Mouse (Mus musculus) kidney, adult 2 months (tissue): Measurements from ENCODE around the gene Dohh. TPM values are rescaled to one million over a fixed set of nuclear protein-coding genes. Genes with fewer than 3 reads are reported as not detected.

Source experiments
- DNase-seq: peaks from one replicate; pipeline ENCODE4 v3.0.0; 2021
- H3K27ac ChIP-seq: fragments of 200-500 bp; 2 replicates; pipeline ENCODE4 v1.5.1; 2012; ENCODE audit warnings: low read depth, low read length, control low read depth, inconsistent platforms; ENCODE audit not compliant: insufficient read depth
- H3K27me3 ChIP-seq: fragments of 200-500 bp; replicated peaks from 2 replicates; pipeline ENCODE4 v1.6.1; 2012; ENCODE audit warnings: mild to moderate bottlenecking, moderate library complexity, low read length, inconsistent platforms; ENCODE audit not compliant: control insufficient read depth, insufficient read depth
- H3K36me3 ChIP-seq: fragments of 200-500 bp; 2 replicates; pipeline ENCODE4 v1.6.1; 2012; ENCODE audit warnings: mild to moderate bottlenecking, moderate library complexity, low read length, inconsistent platforms; ENCODE audit not compliant: control insufficient read depth, insufficient read depth
- H3K4me1 ChIP-seq: fragments of 200-500 bp; 2 replicates; pipeline ENCODE4 v1.6.1; 2011; ENCODE audit warnings: low read length; ENCODE audit not compliant: control insufficient read depth, insufficient read depth
- H3K4me3 ChIP-seq: fragments of 200-500 bp; 2 replicates; pipeline ENCODE4 v1.5.1; 2011; ENCODE audit warnings: mild to moderate bottlenecking, low read depth, low read length, control low read depth; ENCODE audit not compliant: insufficient read depth
- CTCF ChIP-seq: fragments of 200-500 bp; conservative IDR thresholded peaks from 2 replicates; pipeline ENCODE4 v1.5.1; 2011; ENCODE audit warnings: low read depth, mild to moderate bottlenecking, control low read depth, low read length, moderate library complexity, mixed read lengths; ENCODE audit not compliant: insufficient read depth, insufficient read length
- POLR2A ChIP-seq: fragments of 200-500 bp; IDR thresholded peaks from one replicate; pipeline ENCODE4 v1.6.1; 2011; ENCODE audit warnings: low read depth, low read length, control low read depth
- WGBS: fragments of 180-500 bp; shearing (Covaris S2); methylation state at CpG from one replicate; pipeline ENCODE4 v1.1.7; 2018; 5-methylcytosine and 5-hydroxymethylcytosine counted together
- polyA plus RNA-seq: library from polyadenylated mRNA; depleted of rRNA; stranded (reverse); fragments of >200 nt; gene quantifications from 2 replicates; pipeline ENCODE4 v1.2.3, GENCODE M21; 2012

Dohh gene
- polyA plus RNA-seq, 1 experiment = 60.6 TPM

- Histone ChIP-seq H3K36me3 (no peaks in the 10 kb centered on the region), H3K27me3 (no peaks in the 10 kb centered on the region), H3K27ac (no peak overlapping the region), H3K4me3 (no peak overlapping the region), H3K4me1 (peaks cover 8% of the 10 kb centered on the region; the same call in 1 of the 2 replicates)
- 39% methylated on average over 8 of the region's 8 CpGs for WGBS
- peak; percentile 49 for DNase-seq
- TF ChIP-seq CTCF = 0 out of 2 replicates have a peak, but pooled peaks have one; percentile 9
- no peak for TF ChIP-seq POLR2A
These were observed 39.6 kb upstream of the Dohh start for GRCm38 (mm10) chr10:81344421-81345161.

- peaks cover 10% of the 10 kb centered on the region; the same call in 1 of the 2 replicates for H3K4me1 ChIP-seq
- H3K36me3 ChIP-seq = no peaks in the 10 kb centered on the region
- H3K27me3 ChIP-seq = no peaks in the 10 kb centered on the region
- TF ChIP-seq CTCF (no peak), POLR2A (no peak)
- H3K27ac ChIP-seq = no peak overlapping the region
- no peak overlapping the region for H3K4me3 ChIP-seq
- no peak for DNase-seq
- WGBS = 69% methylated on average over 4 of the region's 4 CpGs
These were observed 39.1 kb upstream of the Dohh start for GRCm38 (mm10) chr10:81345162-81345534.

GRCm38 (mm10) chr10:81346453-81347067 is 37.7 kb upstream of the Dohh start:
- H3K27me3 ChIP-seq = no peaks in the 10 kb centered on the region
- TF ChIP-seq CTCF = no peak; the same call in 1 of the 2 replicates
- TF ChIP-seq POLR2A = peak; percentile 39
- H3K36me3 ChIP-seq = no peaks in the 10 kb centered on the region
- H3K4me1 ChIP-seq = peaks cover 10% of the 10 kb centered on the region; the same call in 1 of the 2 replicates
- WGBS = 22% methylated on average over 55 of the region's 55 CpGs
- peak overlapping the region; percentile 20; the same call in 1 of the 2 replicates for H3K4me3 ChIP-seq
- 0 out of 2 replicates have a peak overlapping the region, but pooled peaks have one; percentile 6 for H3K27ac ChIP-seq
- peak; percentile 87 for DNase-seq

- H3K4me3 ChIP-seq = peak overlapping the region; percentile 95
- no peak for TF ChIP-seq CTCF
- TF ChIP-seq POLR2A = no peak
- no peak overlapping the region for H3K27ac ChIP-seq
- no peaks in the 10 kb centered on the region for H3K36me3 ChIP-seq
- no peaks in the 10 kb centered on the region for H3K27me3 ChIP-seq
- peaks cover 10% of the 10 kb centered on the region; the same call in 1 of the 2 replicates for H3K4me1 ChIP-seq
- DNase-seq = peak; percentile 82
- WGBS = 9% methylated on average over 12 of the region's 12 CpGs
These were observed 35.1 kb upstream of the Dohh start for GRCm38 (mm10) chr10:81349146-81349545.

- H3K4me1 ChIP-seq = peaks cover 10% of the 10 kb centered on the region; the same call in 1 of the 2 replicates
- TF ChIP-seq CTCF = no peak
- TF ChIP-seq POLR2A = no peak
- peak overlapping the region; percentile 62 for H3K27ac ChIP-seq
- WGBS = under 1% methylated on average over 29 of the region's 29 CpGs
- no peaks in the 10 kb centered on the region for H3K27me3 ChIP-seq
- no peak for DNase-seq
- H3K4me3 ChIP-seq = peak overlapping the region; percentile 95
- H3K36me3 ChIP-seq = no peaks in the 10 kb centered on the region
These were observed 34.3 kb upstream of the Dohh start for GRCm38 (mm10) chr10:81349961-81350350.

GRCm38 (mm10) chr10:81350351-81351063 is 33.7 kb upstream of the Dohh start, which contains the start of gene Hmg20b:
Hmg20b (minus strand) TSS chr10:81350480.
- DNase-seq = peak; percentile 100
- no peaks in the 10 kb centered on the region for H3K36me3 ChIP-seq
- WGBS = under 1% methylated on average over 54 of the region's 54 CpGs
- H3K27me3 ChIP-seq = no peaks in the 10 kb centered on the region
- TF ChIP-seq POLR2A = no peak
- peak; percentile 87 for TF ChIP-seq CTCF
- peaks cover 10% of the 10 kb centered on the region; the same call in 1 of the 2 replicates for H3K4me1 ChIP-seq
- peak within 1 kb of the TSS; percentile 95 for H3K4me3 ChIP-seq
- peak within 1 kb of the TSS; percentile 85 for H3K27ac ChIP-seq
